Mouse (Mus musculus): ENCODE measurements at regions not wholly inside any gene's neighbourhood (a gene's known extent, or its start where the extent isn't known, plus 50 kb on each side); places are given as distances from the start of the nearest gene placed in this dataset.

- no peak for DNase-seq (ENCODE audit: low spot score)
Measured at GRCm38 (mm10) chr1:138771307-138772011, 76.9 kb downstream of the Lhx9 start.

GRCm38 (mm10) chr1:138762876-138763275 is 85.5 kb downstream of the Lhx9 start:
- no peak for DNase-seq (ENCODE audit: low spot score)

GRCm38 (mm10) chr1:138757777-138758176 is 90.6 kb downstream of the Lhx9 start:
- no peak for DNase-seq (ENCODE audit: low spot score)

GRCm38 (mm10) chr1:138733308-138733707 is 113.4 kb upstream of the Nek7 start:
- DNase-seq (ENCODE audit: low spot score) = no peak

GRCm38 (mm10) chr1:138731008-138731407 is 111.1 kb upstream of the Nek7 start:
- DNase-seq (ENCODE audit: low spot score) = no peak

- no peak for DNase-seq (ENCODE audit: low spot score)
Measured at GRCm38 (mm10) chr1:138729089-138729699, 109.3 kb upstream of the Nek7 start.

GRCm38 (mm10) chr1:138720728-138721127 is 100.8 kb upstream of the Nek7 start:
- DNase-seq (ENCODE audit: low spot score) = no peak

- DNase-seq (ENCODE audit: low spot score) = no peak
Measured at GRCm38 (mm10) chr1:138719297-138719696, 99.4 kb upstream of the Nek7 start.

- no peak for DNase-seq (ENCODE audit: low spot score)
Measured at GRCm38 (mm10) chr1:138716991-138717390, 97.0 kb upstream of the Nek7 start.

- DNase-seq (ENCODE audit: low spot score) = no peak
Measured at GRCm38 (mm10) chr1:138715162-138715561, 95.2 kb upstream of the Nek7 start.

- DNase-seq (ENCODE audit: low spot score) = no peak
Measured at GRCm38 (mm10) chr1:138709229-138709608, 89.3 kb upstream of the Nek7 start.

GRCm38 (mm10) chr1:138708507-138709228 is 88.7 kb upstream of the Nek7 start:
- no peak for DNase-seq (ENCODE audit: low spot score)

GRCm38 (mm10) chr1:138707913-138708312 is 88.0 kb upstream of the Nek7 start:
- no peak for DNase-seq (ENCODE audit: low spot score)

GRCm38 (mm10) chr1:138703291-138703690 is 83.3 kb upstream of the Nek7 start:
- no peak for DNase-seq (ENCODE audit: low spot score)

- no peak for DNase-seq (ENCODE audit: low spot score)
Measured at GRCm38 (mm10) chr1:138689234-138689633, 69.3 kb upstream of the Nek7 start.

- DNase-seq (ENCODE audit: low spot score) = peak; percentile 21
Measured at GRCm38 (mm10) chr1:138686746-138687145, 66.8 kb upstream of the Nek7 start.

- DNase-seq (ENCODE audit: low spot score) = no peak
Measured at GRCm38 (mm10) chr1:138683711-138684110, 63.8 kb upstream of the Nek7 start.

GRCm38 (mm10) chr1:138681970-138682369 is 62.0 kb upstream of the Nek7 start:
- DNase-seq (ENCODE audit: low spot score) = no peak

- no peak for DNase-seq (ENCODE audit: low spot score)
Measured at GRCm38 (mm10) chr1:138674199-138674598, 54.3 kb upstream of the Nek7 start.
